Mouse (Mus musculus) liver, embryonic 14.5 days (tissue): ENCODE results near the gene Cxcl5.

Experiments
- CTCF ChIP-seq: IDR thresholded peaks from 2 replicates; pipeline ENCODE4 v1.5.1; 2016; ENCODE audit warnings: antibody characterized with exemption, low read depth, control low read depth
- EP300 ChIP-seq: IDR thresholded peaks from 2 replicates; pipeline ENCODE4 v1.6.1; 2016; ENCODE audit warnings: antibody characterized with exemption, low read depth

DNA sequence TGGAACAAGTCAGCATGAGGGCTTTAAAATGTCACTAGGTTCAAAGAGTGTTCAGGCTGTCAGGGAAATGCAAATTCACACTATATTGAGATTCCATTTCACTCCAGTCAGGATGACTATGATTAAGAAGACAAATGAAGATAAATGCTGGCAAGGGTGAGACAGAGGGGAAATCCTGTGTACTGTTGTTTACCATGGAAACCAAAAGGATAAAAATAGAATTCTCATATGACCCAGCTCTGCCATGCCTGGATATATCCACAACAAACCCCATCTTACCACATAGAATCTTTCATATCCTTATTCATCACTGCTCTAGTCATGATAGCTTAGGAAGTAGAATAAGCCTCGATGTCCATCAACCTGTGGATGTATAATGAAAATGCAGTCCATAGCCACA lies 41.2 kb upstream of the Cxcl5 start:
- TF ChIP-seq CTCF: no peak
- TF ChIP-seq EP300: no peak
